Mouse (Mus musculus) heart, embryonic 16.5 days (tissue): ENCODE measurements around the gene Lrrn4cl. TPM values are rescaled to one million over a fixed set of nuclear protein-coding genes. Genes with fewer than 3 reads are reported as not detected.
A peak's percentile ranks its signal among the peaks of the same experiment; 100 is the strongest.

Experiments
- ATAC-seq: fragments of 200-750 bp; cut with Nextera tagmentation; replicated peaks from 2 replicates; pipeline ENCODE4 v1.8.0; 2017; ENCODE audit warnings: moderate number of reproducible peaks; ENCODE audit not compliant: insufficient read depth, low FRiP score; ENCODE audit errors: extremely low read depth
- H3K27ac ChIP-seq: fragments of 300-500 bp; sonication (generic); 2 replicates; pipeline ENCODE4 v1.5.1; 2014; ENCODE audit warnings: mild to moderate bottlenecking, low read length, control low read depth, moderate library complexity
- H3K27me3 ChIP-seq: fragments of 300-500 bp; sonication (generic); 2 replicates; pipeline ENCODE4 v1.6.1; 2014; ENCODE audit warnings: low read length, mixed read lengths; ENCODE audit not compliant: control insufficient read depth, insufficient read depth
- H3K36me3 ChIP-seq: fragments of 300-500 bp; sonication (generic); 2 replicates; pipeline ENCODE4 v1.6.1; 2014; ENCODE audit not compliant: control insufficient read depth, insufficient read depth
- H3K4me1 ChIP-seq: fragments of 300-500 bp; sonication (generic); 2 replicates; pipeline ENCODE4 v1.6.1; 2014; ENCODE audit warnings: low read length, mixed read lengths; ENCODE audit not compliant: control insufficient read depth, insufficient read depth
- H3K4me2 ChIP-seq: fragments of 300-500 bp; sonication (generic); 2 replicates; pipeline ENCODE4 v1.6.1; 2014; ENCODE audit warnings: low read depth, mild to moderate bottlenecking, control low read depth, low read length
- H3K4me3 ChIP-seq: fragments of 300-500 bp; sonication (generic); 2 replicates; pipeline ENCODE4 v1.5.1; 2014; ENCODE audit warnings: mild to moderate bottlenecking, control low read depth, low read length
- H3K9ac ChIP-seq: fragments of 300-500 bp; sonication (generic); 2 replicates; pipeline ENCODE4 v1.6.1; 2014; ENCODE audit warnings: low read length, control low read depth
- H3K9me3 ChIP-seq: fragments of 300-500 bp; sonication (generic); replicated peaks from 2 replicates; pipeline ENCODE4 v1.6.1; 2016; ENCODE audit warnings: low read length; ENCODE audit not compliant: control insufficient read depth
- WGBS: fragments of 180-500 bp; shearing (Covaris S2); extraction: QIAGEN DNeasy Blood & Tissue Kit; methylation state at CpG from one replicate; pipeline ENCODE4 v1.1.7; 2014; 5-methylcytosine and 5-hydroxymethylcytosine counted together
- polyA plus RNA-seq: library from polyadenylated mRNA; unstranded; fragments of >200 nt; fragmentation: Nextera tagmentation; extraction: Ambion mirVana; gene quantifications from 2 replicates; pipeline ENCODE4 v1.2.1, GENCODE M21; 2015

Lrrn4cl gene
- polyA plus RNA-seq, 1 experiment from 2014 or later = 2.8 TPM

DNA sequence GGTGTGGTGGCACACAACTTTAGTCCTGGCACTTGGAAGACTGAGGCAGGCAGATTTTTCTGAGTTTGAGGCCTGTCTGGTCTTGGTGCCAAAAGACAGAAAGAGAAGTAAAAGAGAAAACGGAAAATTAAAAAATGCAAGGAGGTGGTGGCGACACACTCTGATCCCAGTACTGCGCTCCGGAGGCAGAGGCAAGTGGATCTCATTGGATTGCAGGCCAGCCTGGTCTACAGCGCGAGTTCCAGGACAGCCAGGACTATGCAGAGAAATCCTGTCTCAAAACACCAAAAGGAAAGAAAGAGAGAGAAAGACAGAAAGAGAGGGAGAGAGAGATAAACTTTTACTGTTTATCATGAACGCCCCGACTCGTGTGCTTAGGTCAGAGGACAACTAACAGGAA, 20.3 kb downstream of the Lrrn4cl start:
- WGBS = 37% methylated on average over 9 of the region's 9 CpGs
- no peak for ATAC-seq
- H3K9me3 ChIP-seq = no peaks in the 10 kb centered on the region

DNA sequence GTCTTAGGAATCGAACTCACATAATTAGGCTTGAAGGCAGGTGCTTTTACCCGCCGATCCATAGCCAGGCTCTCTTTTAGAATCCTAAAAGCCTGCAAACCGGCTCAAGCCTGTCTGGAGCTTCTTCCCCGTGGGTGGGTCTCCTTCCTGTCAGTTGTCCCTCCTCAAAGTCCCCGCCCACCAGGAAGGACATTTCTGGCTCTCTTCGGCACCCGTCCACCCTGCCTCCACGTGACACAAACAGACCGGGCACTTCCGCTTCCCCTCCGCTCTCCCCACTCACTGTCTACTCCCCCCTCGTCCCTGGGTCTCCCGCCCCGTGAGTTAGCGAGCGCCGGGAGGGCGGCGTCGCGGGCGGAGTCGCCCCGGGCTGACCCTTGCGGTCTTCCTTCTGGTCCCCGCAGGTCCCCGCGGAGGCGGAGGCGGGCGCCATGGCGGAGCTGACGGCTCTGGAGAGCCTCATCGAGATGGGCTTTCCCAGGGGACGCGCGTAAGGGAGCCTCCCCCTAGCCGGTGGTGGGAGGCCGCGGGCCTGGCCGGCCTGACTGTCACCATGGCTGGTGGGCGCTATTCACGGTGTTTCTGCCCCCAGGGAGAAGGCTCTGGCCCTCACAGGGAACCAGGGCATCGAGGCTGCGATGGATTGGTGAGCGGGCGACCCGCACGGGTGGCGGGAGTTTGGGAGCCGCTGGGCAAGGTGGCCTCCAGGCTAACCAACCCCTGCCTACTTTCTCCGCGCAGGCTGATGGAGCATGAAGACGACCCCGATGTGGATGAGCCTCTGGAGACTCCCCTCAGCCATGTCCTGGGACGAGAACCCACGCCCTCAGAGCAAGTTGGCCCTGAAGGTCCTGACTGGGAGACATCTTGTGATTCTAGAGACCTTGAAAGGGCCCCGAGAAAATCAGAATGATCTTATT, 21.0 kb downstream of the Lrrn4cl start, which contains the start of gene Ubxn1:
Ubxn1 (plus strand) TSS at position 230 of the 920 bp plus-strand sequence.
- WGBS = 2% methylated on average over 59 of the region's 59 CpGs
- Histone ChIP-seq H3K36me3 (peaks cover 31% of the 10 kb centered on the region), H3K9me3 (no peaks in the 10 kb centered on the region), H3K4me3 (peak within 1 kb of the TSS; percentile 87), H3K27ac (peak within 1 kb of the TSS; percentile 80), H3K4me1 (peaks cover 6% of the 10 kb centered on the region), H3K9ac (peak within 1 kb of the TSS; percentile 95), H3K4me2 (peak within 1 kb of the TSS; percentile 91), H3K27me3 (no peaks in the 10 kb centered on the region)
- ATAC-seq = peak; percentile 98

More for the DNA sequence above, 20.3 kb downstream of the Lrrn4cl start:
- no peaks in the 10 kb centered on the region for H3K27me3 ChIP-seq
- peaks cover 6% of the 10 kb centered on the region for H3K4me1 ChIP-seq
- H3K9ac ChIP-seq = peak overlapping the region; percentile 95
- peak overlapping the region; percentile 87 for H3K4me3 ChIP-seq
- H3K36me3 ChIP-seq = peaks cover 25% of the 10 kb centered on the region
- H3K4me2 ChIP-seq = peak overlapping the region; percentile 63
- H3K27ac ChIP-seq = peak overlapping the region; percentile 77

DNA sequence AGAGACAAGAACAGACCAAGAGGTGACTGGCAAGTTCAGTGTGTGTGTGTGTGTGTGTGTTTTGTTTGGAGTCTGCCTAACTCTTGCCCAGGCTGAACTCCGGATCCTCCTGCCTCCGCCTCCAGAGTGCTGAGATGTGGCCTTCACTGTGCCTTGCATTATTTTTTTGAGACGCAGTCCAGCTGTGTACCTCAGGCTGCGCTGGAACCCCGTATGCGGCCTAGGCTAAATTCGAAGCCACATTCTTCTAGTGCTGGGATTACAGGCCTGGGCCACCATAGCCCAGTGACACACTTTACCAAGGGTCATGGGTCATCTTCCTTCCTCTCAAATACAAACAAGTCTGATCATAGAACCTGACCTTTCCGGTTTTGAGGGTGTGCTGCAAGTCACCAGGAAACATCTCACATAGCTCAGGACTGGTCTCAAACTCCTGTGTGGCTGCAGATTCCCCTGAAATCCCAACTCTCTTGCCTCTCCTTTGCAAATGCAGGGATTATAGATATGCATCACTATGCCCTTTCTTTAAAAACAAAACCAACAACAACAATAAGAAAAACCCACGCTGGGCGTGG, 21.8 kb downstream of the Lrrn4cl start:
- peak overlapping the region; percentile 87 for H3K4me3 ChIP-seq
- peaks cover 35% of the 10 kb centered on the region for H3K36me3 ChIP-seq
- no peaks in the 10 kb centered on the region for H3K27me3 ChIP-seq
- peak overlapping the region; percentile 95 for H3K9ac ChIP-seq
- no peak for ATAC-seq
- H3K4me2 ChIP-seq = peak overlapping the region; percentile 91
- no peak overlapping the region; the same call in 1 of the 2 replicates for H3K27ac ChIP-seq
- no peaks in the 10 kb centered on the region for H3K9me3 ChIP-seq
- WGBS = 68% methylated on average over 10 of the region's 10 CpGs
- peaks cover 6% of the 10 kb centered on the region for H3K4me1 ChIP-seq

DNA sequence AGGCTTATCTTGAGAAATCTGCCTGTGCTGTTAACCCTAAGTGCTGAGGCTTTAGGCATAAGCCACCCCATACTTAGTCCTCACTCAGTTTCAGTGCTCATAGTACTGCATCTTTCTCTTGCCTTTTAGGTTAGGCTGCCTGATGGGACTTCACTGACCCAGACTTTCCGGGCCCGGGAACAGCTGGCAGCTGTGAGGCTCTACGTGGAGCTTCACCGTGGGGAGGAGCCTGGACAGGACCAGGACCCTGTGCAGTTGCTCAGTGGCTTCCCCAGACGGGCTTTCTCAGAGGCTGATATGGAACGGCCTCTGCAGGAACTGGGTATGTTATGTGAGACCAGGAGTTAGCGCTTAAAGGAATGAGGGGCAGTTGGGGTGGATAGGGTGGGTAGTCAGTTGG, 24.5 kb downstream of the Lrrn4cl start:
- H3K4me3 ChIP-seq = no peak overlapping the region
- peaks cover 38% of the 10 kb centered on the region for H3K36me3 ChIP-seq
- H3K27me3 ChIP-seq = no peaks in the 10 kb centered on the region
- peaks cover 13% of the 10 kb centered on the region for H3K4me1 ChIP-seq
- H3K27ac ChIP-seq = no peak overlapping the region
- H3K9ac ChIP-seq = no peak overlapping the region
- H3K9me3 ChIP-seq = no peaks in the 10 kb centered on the region
- ATAC-seq = no peak
- no peak overlapping the region for H3K4me2 ChIP-seq
- 85% methylated on average over 7 of the region's 7 CpGs for WGBS

DNA sequence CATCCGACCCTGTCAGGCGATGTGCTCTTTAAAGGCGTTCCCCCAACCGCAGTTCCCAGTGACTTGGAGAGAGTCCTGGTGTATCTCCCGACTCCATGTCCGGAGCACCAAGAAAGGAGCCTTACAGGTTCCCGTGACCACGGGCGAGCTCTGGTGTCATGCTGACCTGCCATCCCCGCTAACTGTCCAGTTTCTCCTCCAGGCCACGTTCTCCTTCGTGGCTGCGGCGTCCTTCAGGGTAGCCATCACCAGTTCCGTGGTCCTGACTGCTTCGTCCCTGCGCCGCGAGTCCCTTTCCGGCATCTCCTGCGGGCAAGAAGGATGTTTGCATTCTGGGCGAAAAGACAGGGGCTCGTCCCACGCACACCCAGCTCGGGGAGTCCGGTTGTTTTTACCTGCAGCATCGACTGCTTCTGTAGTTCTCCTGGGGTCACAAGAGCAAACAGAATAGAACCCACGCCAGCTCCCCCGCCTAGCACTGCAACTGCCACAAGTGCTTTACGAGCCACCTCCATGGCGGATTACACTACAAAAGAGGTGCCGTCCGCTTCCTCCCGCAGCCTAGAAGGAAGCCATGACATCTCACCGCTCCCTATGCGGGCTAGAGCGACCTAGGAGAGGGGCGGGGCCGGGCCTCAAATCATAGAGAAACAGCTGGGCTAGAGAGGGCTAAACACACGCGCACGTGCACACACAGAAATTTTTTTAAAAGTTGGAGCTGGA, 29.9 kb downstream of the Lrrn4cl start, which contains the start of gene Uqcc3:
Uqcc3 (minus strand) TSS at position 613 of the 723 bp plus-strand sequence.
- Histone ChIP-seq H3K4me2 (peak within 1 kb of the TSS; percentile 85), H3K4me3 (peak within 1 kb of the TSS; percentile 95), H3K9me3 (no peaks in the 10 kb centered on the region), H3K9ac (peak within 1 kb of the TSS; percentile 93), H3K36me3 (peaks cover 17% of the 10 kb centered on the region), H3K27ac (peak within 1 kb of the TSS; percentile 92), H3K27me3 (no peaks in the 10 kb centered on the region), H3K4me1 (peaks cover 8% of the 10 kb centered on the region)
- ATAC-seq = peak; percentile 92
- WGBS = under 1% methylated on average over 42 of the region's 42 CpGs

DNA sequence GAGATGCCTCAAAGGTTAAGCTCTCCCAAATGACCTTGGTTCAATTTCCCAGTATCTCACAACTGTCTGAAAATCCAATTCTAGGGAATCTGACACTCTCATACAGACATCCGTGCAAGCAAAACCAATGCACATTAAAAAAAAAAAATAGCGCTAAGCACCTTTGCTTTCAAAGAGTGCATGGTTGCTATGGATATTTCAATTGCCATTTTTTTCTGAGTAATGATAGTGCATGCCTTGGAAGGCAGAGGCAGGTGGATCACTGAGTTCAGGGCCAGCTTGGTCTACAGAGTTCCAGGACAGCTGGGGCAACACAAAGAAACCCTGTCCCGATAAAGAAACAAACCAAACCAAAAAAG, 30.4 kb downstream of the Lrrn4cl start:
- 14% methylated on average over 3 of the region's 3 CpGs for WGBS

DNA sequence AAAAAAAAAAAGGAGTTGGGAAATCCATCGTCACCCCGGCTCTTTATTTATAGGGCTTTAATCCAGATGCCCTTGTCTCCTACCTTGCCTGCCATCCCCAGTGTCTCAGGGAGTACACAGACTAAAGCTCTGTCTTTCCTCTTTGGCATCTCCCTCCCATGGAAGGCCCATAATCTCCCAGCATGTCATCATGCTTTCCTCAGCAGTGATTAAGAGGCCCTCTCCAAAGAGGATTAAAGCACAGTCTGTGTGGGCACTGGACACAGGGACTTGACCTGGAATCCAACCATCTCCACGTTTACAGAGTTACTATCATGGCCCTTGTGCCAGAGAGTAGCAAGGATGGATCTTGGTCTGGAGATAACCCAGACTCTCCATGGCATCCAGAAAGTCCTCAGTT, 33.0 kb downstream of the Lrrn4cl start, which contains the start of the genes Lbhd1 and Gm49403:
Lbhd1 (plus strand) TSS at position 117 of the 400 bp plus-strand sequence.
Gm49403 (plus strand) TSS at position 315 of the 400 bp plus-strand sequence.
- Histone ChIP-seq H3K36me3 (no peaks in the 10 kb centered on the region), H3K4me1 (peaks cover 16% of the 10 kb centered on the region), H3K4me3 (no peak within 1 kb of the TSS), H3K9ac (no peak within 1 kb of the TSS), H3K4me2 (no peak within 1 kb of the TSS), H3K27me3 (no peaks in the 10 kb centered on the region), H3K9me3 (no peaks in the 10 kb centered on the region), H3K27ac (no peak within 1 kb of the TSS)
- no peak for ATAC-seq
- WGBS = 67% methylated on average over 3 of the region's 3 CpGs

More for the DNA sequence above, 30.4 kb downstream of the Lrrn4cl start:
- Histone ChIP-seq H3K4me2 (peak overlapping the region; percentile 85), H3K9ac (peak overlapping the region; percentile 93), H3K4me1 (peaks cover 8% of the 10 kb centered on the region), H3K9me3 (no peaks in the 10 kb centered on the region), H3K27ac (peak overlapping the region; percentile 32; the same call in 1 of the 2 replicates), H3K4me3 (peak overlapping the region; percentile 95), H3K36me3 (peaks cover 12% of the 10 kb centered on the region), H3K27me3 (no peaks in the 10 kb centered on the region)
- no peak for ATAC-seq

DNA sequence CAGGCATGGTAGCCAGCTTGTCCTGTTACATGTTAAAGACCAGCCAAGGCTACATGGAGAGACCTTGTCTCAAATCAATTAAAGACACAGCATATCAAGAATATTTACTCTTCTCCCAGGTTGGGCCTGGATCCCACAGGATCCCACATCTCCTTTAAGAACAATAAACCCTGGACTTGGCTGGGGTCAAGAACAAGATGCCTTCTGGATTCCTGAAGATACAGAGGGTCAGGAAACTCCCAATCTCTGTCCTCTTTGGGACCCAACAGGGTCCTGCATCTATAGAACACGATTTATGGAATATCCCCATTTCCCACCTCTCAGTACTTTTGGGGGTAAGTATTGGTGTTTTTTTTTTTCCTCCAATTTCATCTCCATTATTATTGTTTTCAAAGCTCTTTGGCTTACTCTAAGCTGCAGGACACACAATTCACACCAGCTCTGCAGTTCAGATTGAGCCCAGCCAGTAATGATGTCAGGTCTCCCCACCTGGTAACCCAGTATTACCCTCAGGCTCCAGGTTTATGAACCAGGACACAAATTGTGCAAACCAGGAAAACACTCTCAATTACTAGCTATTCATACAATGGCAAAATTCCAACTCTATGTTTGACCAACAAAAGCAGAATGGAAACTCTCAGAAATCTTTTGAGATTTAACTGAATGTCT, 36.5 kb downstream of the Lrrn4cl start:
- peaks cover 5% of the 10 kb centered on the region; the same call in 1 of the 2 replicates for H3K36me3 ChIP-seq
- WGBS = 38% methylated on average over 1 of the region's 1 CpGs
- no peaks in the 10 kb centered on the region for H3K27me3 ChIP-seq
- peak overlapping the region; percentile 82; the same call in 1 of the 2 replicates for H3K4me2 ChIP-seq
- H3K27ac ChIP-seq = no peak overlapping the region
- no peak for ATAC-seq
- H3K9ac ChIP-seq = no peak overlapping the region
- no peak overlapping the region for H3K4me3 ChIP-seq
- peaks cover 12% of the 10 kb centered on the region for H3K4me1 ChIP-seq
- H3K9me3 ChIP-seq = no peaks in the 10 kb centered on the region
